Mouse (Mus musculus) small intestine, adult 2 months (tissue): Measurements from ENCODE around the gene Hoxb5.

ENCODE experiments used
- CTCF ChIP-seq: fragments of 200-500 bp; IDR thresholded peaks from 2 replicates; pipeline ENCODE4 v1.5.1; 2012; ENCODE audit warnings: low read depth, mild to moderate bottlenecking, control low read depth, inconsistent platforms, low read length, moderate library complexity, mixed read lengths; ENCODE audit not compliant: insufficient replicate concordance, insufficient read length; ENCODE audit errors: extremely low read depth
- POLR2A ChIP-seq: fragments of 200-500 bp; IDR thresholded peaks from 2 replicates; pipeline ENCODE4 v1.6.1; 2012; ENCODE audit warnings: low read depth, mild to moderate bottlenecking, control low read depth, inconsistent platforms, low read length, moderate library complexity

DNA sequence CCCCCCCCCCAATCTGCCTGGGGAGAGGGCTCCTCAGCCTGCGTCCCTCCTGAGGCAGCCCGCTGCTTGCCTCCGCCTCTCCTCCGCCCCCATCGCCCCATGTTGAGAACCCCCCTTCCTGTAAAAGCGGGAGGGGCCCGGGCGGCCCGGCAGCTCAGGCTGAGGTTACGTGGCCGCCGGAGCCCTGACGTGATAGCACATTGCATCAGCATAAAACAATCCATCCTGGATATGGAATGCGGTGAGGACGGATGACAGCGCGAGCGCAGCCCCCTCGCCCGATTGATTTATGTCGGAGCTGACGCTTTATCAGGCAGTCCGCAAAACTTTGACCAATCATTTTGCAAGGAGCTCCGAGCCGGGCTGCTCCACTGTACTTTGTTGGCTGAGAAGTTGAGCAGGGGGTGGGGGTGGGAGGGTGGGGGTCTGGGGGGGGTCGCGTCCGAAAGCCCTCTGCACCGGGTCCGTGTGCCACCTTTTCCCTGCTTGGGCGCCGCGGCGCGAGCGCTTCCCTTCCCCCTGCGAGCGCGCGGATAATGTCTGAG lies 32.1 kb upstream of the Hoxb5 start, which contains the start of gene Hoxb9:
- TF ChIP-seq CTCF (no peak), POLR2A (no peak)
